Mouse (Mus musculus): ENCODE results near the gene Ptprm. TPM values are rescaled to one million over a fixed set of nuclear protein-coding genes. Genes with fewer than 3 reads are reported as not detected.

The Ptprm gene
- polyA plus RNA-seq, 1 experiment from 2014 or later: 7.0 TPM

GRCm38 (mm10) chr17:67253445-67253844, 100.8 kb downstream of the Ptprm start:
- H3K9ac ChIP-seq (ENCODE audit: low read depth, low read length): no peak overlapping the region
- ATAC-seq: no peak
- H3K27me3 ChIP-seq (replicated peaks; ENCODE audit: control insufficient read depth, insufficient read depth, low read length): no peaks in the 10 kb centered on the region
- H3K27ac ChIP-seq (ENCODE audit: low read length): no peak overlapping the region
- no peak overlapping the region for H3K4me2 ChIP-seq (ENCODE audit: low read depth, low read length)
- WGBS: 52% methylated on average over 4 of the region's 4 CpGs
- no peaks in the 10 kb centered on the region for H3K36me3 ChIP-seq (ENCODE audit: control insufficient read depth, insufficient read depth, low read length)
- H3K4me3 ChIP-seq (ENCODE audit: low read length): no peak overlapping the region
- no peaks in the 10 kb centered on the region for H3K4me1 ChIP-seq (ENCODE audit: control insufficient read depth, insufficient read depth, low read length)
- H3K9me3 ChIP-seq (ENCODE audit: control insufficient read depth, low read length): no peaks in the 10 kb centered on the region

DNA sequence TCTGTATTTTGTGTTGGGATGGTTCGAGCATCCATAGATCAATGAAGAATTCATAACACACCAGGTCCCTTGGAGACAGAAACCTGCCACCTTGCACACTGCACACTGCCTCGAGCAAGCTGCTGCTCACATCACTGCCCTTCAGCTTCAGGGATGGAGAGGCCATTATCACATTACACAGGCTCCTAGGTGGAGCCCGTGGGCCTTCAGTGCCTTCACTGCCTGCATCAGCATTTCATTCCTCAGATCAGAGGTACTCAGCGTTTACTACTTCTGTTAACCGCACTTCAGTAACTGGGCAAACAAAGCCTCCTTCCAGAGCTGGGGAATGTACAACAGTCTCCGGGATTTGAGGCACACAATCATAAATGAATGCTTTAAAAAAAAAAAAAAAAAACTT, 101.3 kb downstream of the Ptprm start:
- WGBS: 56% methylated on average over 6 of the region's 6 CpGs
- Histone ChIP-seq H3K27ac (ENCODE audit: low read length) (no peak overlapping the region), H3K4me2 (ENCODE audit: low read depth, low read length) (no peak overlapping the region), H3K36me3 (ENCODE audit: control insufficient read depth, insufficient read depth, low read length) (no peaks in the 10 kb centered on the region), H3K27me3 (replicated peaks; ENCODE audit: control insufficient read depth, insufficient read depth, low read length) (no peaks in the 10 kb centered on the region), H3K4me3 (ENCODE audit: low read length) (no peak overlapping the region), H3K4me1 (ENCODE audit: control insufficient read depth, insufficient read depth, low read length) (no peaks in the 10 kb centered on the region), H3K9me3 (ENCODE audit: control insufficient read depth, low read length) (no peaks in the 10 kb centered on the region), H3K9ac (ENCODE audit: low read depth, low read length) (no peak overlapping the region)
- no peak for ATAC-seq

- H3K27me3 ChIP-seq (replicated peaks; ENCODE audit: control insufficient read depth, insufficient read depth, low read length): no peaks in the 10 kb centered on the region
- no peak overlapping the region for H3K9ac ChIP-seq (ENCODE audit: low read depth, low read length)
- no peak overlapping the region for H3K4me3 ChIP-seq (ENCODE audit: low read length)
- H3K9me3 ChIP-seq (ENCODE audit: control insufficient read depth, low read length): no peaks in the 10 kb centered on the region
- H3K4me1 ChIP-seq (ENCODE audit: control insufficient read depth, insufficient read depth, low read length): no peaks in the 10 kb centered on the region
- H3K27ac ChIP-seq (ENCODE audit: low read length): no peak overlapping the region
- no peak overlapping the region for H3K4me2 ChIP-seq (ENCODE audit: low read depth, low read length)
- no peak for ATAC-seq
- H3K36me3 ChIP-seq (ENCODE audit: control insufficient read depth, insufficient read depth, low read length): no peaks in the 10 kb centered on the region
- 68% methylated on average over 4 of the region's 4 CpGs for WGBS
These were observed 108.9 kb downstream of the Ptprm start for GRCm38 (mm10) chr17:67245273-67245875.

DNA sequence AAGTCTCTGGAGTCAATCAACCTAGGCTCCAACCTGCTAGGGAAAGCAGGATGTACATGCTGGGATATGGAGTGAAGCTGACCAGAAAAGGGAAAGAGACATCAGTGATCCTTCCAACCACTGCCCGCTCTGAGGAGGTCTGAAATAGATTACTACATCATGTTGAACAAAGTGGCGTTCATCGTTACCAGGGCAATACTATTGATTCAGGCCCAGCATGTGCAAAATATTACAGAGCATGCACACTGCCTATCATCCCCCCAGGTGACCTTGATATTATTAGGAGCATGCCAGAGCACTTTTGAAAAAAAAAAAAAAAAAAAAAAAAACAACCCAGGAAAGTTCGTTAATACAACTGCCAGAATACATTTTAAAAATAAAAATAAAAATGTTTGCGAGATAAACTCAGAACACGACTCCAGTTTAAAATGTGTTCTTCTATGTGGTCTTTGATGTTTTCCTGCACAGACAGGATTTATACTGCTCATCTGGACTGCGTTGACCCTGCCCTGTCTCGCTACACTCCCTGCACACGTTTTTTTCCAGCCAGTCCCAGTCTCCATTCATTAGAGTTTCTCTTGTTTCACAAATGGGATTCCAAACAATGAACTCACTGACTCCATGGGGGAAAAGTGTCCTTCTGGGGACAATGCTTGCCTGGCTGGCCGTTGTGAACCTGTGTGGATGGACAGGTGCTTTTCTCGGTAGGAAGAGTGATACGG, 111.3 kb downstream of the Ptprm start:
- Histone ChIP-seq H3K27me3 (replicated peaks; ENCODE audit: control insufficient read depth, insufficient read depth, low read length) (no peaks in the 10 kb centered on the region), H3K27ac (ENCODE audit: low read length) (no peak overlapping the region), H3K36me3 (ENCODE audit: control insufficient read depth, insufficient read depth, low read length) (no peaks in the 10 kb centered on the region), H3K9me3 (ENCODE audit: control insufficient read depth, low read length) (no peaks in the 10 kb centered on the region), H3K9ac (ENCODE audit: low read depth, low read length) (no peak overlapping the region), H3K4me3 (ENCODE audit: low read length) (no peak overlapping the region), H3K4me2 (ENCODE audit: low read depth, low read length) (no peak overlapping the region), H3K4me1 (ENCODE audit: control insufficient read depth, insufficient read depth, low read length) (no peaks in the 10 kb centered on the region)
- WGBS: 63% methylated on average over 12 of the region's 12 CpGs
- ATAC-seq: no peak

DNA sequence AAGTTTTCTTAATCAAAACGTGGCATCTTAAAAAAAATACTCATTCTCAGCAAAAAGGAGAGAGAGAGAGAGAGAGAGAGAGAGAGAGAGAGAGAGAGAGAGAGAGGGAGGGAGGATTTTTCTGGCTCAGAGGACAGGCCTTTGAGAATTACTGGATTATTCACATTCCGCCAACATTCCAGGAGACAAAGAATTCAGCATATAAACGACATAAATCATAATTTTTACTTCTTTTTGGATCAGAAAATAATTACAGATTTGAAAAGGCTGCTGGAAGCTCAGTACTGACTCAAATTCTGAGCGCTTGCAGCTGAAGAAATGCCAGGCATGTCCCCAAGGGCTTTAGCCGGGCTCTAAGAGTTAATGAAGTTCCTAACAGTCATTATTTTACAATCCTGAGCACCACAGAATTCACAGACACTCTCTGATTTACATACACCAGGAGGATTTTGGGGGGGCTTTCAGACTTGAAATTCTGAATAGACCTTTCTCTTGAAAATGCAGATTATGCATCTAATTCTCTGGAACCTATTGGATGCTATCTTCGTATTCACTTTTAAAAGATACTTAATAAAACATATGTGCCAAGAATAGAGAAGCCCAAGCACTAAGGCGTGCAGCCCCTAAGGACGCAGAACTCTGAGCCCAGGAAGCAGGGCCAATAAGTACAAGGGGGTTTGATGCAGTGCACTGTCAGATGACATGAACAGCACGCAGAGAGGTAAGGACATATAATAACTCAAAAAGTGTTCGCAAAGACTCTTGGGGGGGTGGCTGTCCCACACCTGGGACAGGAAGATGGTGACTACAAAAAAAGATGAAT, 112.1 kb downstream of the Ptprm start:
- Histone ChIP-seq H3K27me3 (replicated peaks; ENCODE audit: control insufficient read depth, insufficient read depth, low read length) (no peaks in the 10 kb centered on the region), H3K4me2 (ENCODE audit: low read depth, low read length) (no peak overlapping the region), H3K4me3 (ENCODE audit: low read length) (no peak overlapping the region), H3K36me3 (ENCODE audit: control insufficient read depth, insufficient read depth, low read length) (no peaks in the 10 kb centered on the region), H3K9me3 (ENCODE audit: control insufficient read depth, low read length) (no peaks in the 10 kb centered on the region), H3K9ac (ENCODE audit: low read depth, low read length) (no peak overlapping the region), H3K4me1 (ENCODE audit: control insufficient read depth, insufficient read depth, low read length) (no peaks in the 10 kb centered on the region), H3K27ac (ENCODE audit: low read length) (no peak overlapping the region)
- ATAC-seq: no peak
- WGBS: 55% methylated on average over 10 of the region's 10 CpGs

- H3K36me3 ChIP-seq (ENCODE audit: control insufficient read depth, insufficient read depth, low read length): no peaks in the 10 kb centered on the region
- H3K4me3 ChIP-seq (ENCODE audit: low read length): no peak overlapping the region
- H3K4me1 ChIP-seq (ENCODE audit: control insufficient read depth, insufficient read depth, low read length): no peaks in the 10 kb centered on the region
- no peaks in the 10 kb centered on the region for H3K27me3 ChIP-seq (replicated peaks; ENCODE audit: control insufficient read depth, insufficient read depth, low read length)
- H3K4me2 ChIP-seq (ENCODE audit: low read depth, low read length): no peak overlapping the region
- WGBS: 92% methylated on average over 7 of the region's 7 CpGs
- H3K9ac ChIP-seq (ENCODE audit: low read depth, low read length): no peak overlapping the region
- no peak overlapping the region for H3K27ac ChIP-seq (ENCODE audit: low read length)
- H3K9me3 ChIP-seq (ENCODE audit: control insufficient read depth, low read length): no peaks in the 10 kb centered on the region
- ATAC-seq: no peak
These were observed 115.4 kb downstream of the Ptprm start for GRCm38 (mm10) chr17:67238866-67239265.

- no peak overlapping the region for H3K4me2 ChIP-seq (ENCODE audit: low read depth, low read length)
- H3K36me3 ChIP-seq (ENCODE audit: control insufficient read depth, insufficient read depth, low read length): no peaks in the 10 kb centered on the region
- ATAC-seq: no peak
- H3K9ac ChIP-seq (ENCODE audit: low read depth, low read length): no peak overlapping the region
- no peaks in the 10 kb centered on the region for H3K27me3 ChIP-seq (replicated peaks; ENCODE audit: control insufficient read depth, insufficient read depth, low read length)
- no peaks in the 10 kb centered on the region for H3K4me1 ChIP-seq (ENCODE audit: control insufficient read depth, insufficient read depth, low read length)
- no peak overlapping the region for H3K4me3 ChIP-seq (ENCODE audit: low read length)
- H3K9me3 ChIP-seq (ENCODE audit: control insufficient read depth, low read length): no peaks in the 10 kb centered on the region
- no peak overlapping the region for H3K27ac ChIP-seq (ENCODE audit: low read length)
- WGBS: 71% methylated on average over 10 of the region's 10 CpGs
These were observed 116.8 kb downstream of the Ptprm start for GRCm38 (mm10) chr17:67237407-67237806.

DNA sequence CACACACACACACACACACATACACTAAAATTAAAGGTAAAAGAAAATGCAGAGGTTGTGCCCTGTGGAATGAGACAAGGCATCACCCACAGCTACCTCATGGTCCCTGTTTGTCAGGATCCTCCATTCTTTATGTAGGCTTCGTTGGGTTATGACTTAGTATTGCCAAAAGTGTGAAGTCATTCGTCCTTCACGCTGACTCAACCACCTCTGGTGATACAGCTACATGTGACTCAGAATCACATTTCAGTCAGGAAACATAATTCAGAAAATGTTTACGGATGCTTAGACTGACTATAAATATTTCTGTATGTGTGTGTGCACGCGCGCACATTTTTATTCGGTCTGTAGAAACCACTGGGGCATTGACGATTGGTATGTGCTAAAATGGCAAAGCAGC, 121.2 kb downstream of the Ptprm start:
- no peaks in the 10 kb centered on the region for H3K27me3 ChIP-seq (replicated peaks; ENCODE audit: control insufficient read depth, insufficient read depth, low read length)
- no peak overlapping the region for H3K27ac ChIP-seq (ENCODE audit: low read length)
- 73% methylated on average over 9 of the region's 9 CpGs for WGBS
- no peak for ATAC-seq
- no peaks in the 10 kb centered on the region for H3K36me3 ChIP-seq (ENCODE audit: control insufficient read depth, insufficient read depth, low read length)
- no peaks in the 10 kb centered on the region for H3K9me3 ChIP-seq (ENCODE audit: control insufficient read depth, low read length)
- H3K4me3 ChIP-seq (ENCODE audit: low read length): no peak overlapping the region
- no peak overlapping the region for H3K9ac ChIP-seq (ENCODE audit: low read depth, low read length)
- H3K4me2 ChIP-seq (ENCODE audit: low read depth, low read length): no peak overlapping the region
- no peaks in the 10 kb centered on the region for H3K4me1 ChIP-seq (ENCODE audit: control insufficient read depth, insufficient read depth, low read length)

DNA sequence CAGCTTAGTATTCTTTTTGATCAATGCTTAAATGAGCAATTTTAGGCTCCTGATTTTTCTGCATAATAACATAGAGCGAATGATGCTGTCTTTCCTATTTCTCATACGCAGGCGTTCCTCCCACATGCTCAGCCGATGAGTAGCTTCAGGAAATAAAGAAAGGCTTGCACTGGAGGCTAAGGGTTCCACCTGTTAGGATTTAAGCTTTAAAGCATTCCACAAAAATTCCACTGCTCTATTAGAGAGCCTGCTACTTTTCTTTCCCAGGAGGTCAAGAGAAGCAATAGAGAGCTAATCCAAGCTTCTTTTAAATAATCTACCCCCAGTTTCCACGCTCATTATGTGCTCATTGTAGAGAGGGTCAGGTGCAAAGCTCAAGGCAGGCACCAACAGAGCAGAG, 127.3 kb downstream of the Ptprm start:
- H3K27me3 ChIP-seq (replicated peaks; ENCODE audit: control insufficient read depth, insufficient read depth, low read length): no peaks in the 10 kb centered on the region
- 67% methylated on average over 5 of the region's 5 CpGs for WGBS
- H3K27ac ChIP-seq (ENCODE audit: low read length): no peak overlapping the region
- no peak overlapping the region for H3K4me2 ChIP-seq (ENCODE audit: low read depth, low read length)
- no peak for ATAC-seq
- H3K9me3 ChIP-seq (ENCODE audit: control insufficient read depth, low read length): no peaks in the 10 kb centered on the region
- no peaks in the 10 kb centered on the region for H3K36me3 ChIP-seq (ENCODE audit: control insufficient read depth, insufficient read depth, low read length)
- H3K9ac ChIP-seq (ENCODE audit: low read depth, low read length): no peak overlapping the region
- no peak overlapping the region for H3K4me3 ChIP-seq (ENCODE audit: low read length)
- H3K4me1 ChIP-seq (ENCODE audit: control insufficient read depth, insufficient read depth, low read length): no peaks in the 10 kb centered on the region

Measured in intestine, embryonic 16.5 days (tissue).